Mouse (Mus musculus): ENCODE data around the gene Crhr1. TPM values are rescaled to one million over a fixed set of nuclear protein-coding genes. Genes with fewer than 3 reads are reported as not detected.
"Not testable (repeated sequence)": the region's sequence is repeated elsewhere in the genome, so short reads cannot be mapped to it uniquely, and the experiment has no call there.

The Crhr1 gene
- total RNA-seq, 2 experiments from 2014 or later: not detected

DNA sequence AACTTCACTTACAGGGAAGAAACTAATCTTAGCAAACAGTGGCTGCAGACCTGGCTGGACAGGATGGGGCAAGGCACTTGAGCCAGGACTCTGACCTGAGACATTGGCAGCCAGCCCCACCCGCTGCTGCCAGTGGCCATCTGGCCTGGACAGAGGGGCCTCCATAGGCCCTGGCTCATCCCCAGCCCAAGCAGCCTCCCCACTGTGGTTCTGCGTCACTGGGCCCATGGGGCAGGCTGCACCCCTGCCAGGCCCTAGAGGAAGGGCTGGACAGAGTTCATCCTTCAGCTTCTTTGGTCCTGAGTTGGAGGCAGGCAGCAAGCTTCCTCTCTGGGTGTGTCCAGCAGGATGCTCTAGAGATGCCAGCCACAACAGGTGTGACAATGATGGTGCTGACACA is 57.4 kb downstream of the Crhr1 start:
- no peak for DNase-seq (ENCODE audit: low spot score)

DNA sequence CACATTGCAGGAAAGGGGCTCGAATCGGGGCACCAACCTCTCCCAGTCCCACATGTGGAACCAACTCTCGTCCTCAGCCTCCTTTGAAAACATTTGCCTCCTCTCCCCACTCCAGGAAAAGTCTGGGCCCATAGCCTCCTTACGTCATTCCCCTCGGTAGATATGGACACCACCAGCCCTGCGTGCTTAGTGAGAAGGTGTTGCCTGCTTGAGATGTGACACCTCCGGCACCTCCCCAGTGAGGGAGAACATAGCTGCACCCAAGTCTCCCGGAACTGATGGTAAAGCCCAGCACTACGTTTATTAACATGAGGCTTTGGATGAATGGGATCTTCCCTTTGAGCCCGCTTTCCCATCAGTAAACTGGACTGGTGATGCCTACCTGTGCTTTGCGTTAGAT is 62.7 kb downstream of the Crhr1 start:
- no peak for DNase-seq (ENCODE audit: low spot score)

- DNase-seq (ENCODE audit: low spot score): peak; percentile 82
Observed at GRCm38 (mm10) chr11:104195791-104196190, 63.1 kb downstream of the Crhr1 start.

DNA sequence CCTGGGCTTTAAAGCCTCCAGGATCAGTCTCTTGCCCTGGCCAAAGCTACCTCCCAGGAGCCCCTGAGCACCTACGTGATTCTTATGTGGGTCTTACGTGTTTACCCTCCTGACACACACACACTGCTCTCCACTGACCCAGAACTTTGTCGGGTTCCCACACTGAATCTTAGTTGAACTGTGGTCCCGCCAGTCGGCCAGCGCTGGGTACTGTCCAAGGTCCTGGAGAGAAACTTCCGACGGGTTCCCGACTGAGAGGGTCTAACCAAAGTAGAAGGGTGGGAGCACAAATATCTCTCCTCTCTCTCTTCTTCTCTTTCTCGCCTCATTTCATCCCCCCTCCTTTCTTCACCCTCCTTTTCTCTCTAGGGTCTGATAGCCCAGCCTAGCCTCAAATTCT is 65.2 kb downstream of the Crhr1 start:
- no peak for DNase-seq (ENCODE audit: low spot score)

GRCm38 (mm10) chr11:104203271-104203670 is 70.6 kb downstream of the Crhr1 start:
- no peak for DNase-seq (ENCODE audit: low spot score)

DNA sequence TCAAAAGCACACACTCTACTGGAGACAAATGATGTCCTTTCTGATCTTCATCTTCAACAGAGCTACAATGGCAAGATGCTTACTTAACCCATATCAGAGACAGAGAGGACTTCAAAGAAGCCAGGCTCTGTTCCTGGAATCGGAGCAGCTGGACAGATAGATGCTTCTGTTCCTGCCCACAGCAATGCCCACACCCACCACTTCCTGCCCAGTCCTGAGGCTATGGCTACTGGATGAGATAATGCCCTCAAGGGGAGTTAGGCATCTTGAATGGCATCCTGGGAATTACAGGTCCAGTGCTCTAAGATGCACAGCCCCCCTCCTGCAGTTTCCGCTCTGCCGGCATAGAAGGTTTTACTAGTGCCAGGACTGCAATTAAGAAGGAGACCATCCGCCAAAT is 73.9 kb downstream of the Crhr1 start:
- DNase-seq (ENCODE audit: low spot score): no peak

DNA sequence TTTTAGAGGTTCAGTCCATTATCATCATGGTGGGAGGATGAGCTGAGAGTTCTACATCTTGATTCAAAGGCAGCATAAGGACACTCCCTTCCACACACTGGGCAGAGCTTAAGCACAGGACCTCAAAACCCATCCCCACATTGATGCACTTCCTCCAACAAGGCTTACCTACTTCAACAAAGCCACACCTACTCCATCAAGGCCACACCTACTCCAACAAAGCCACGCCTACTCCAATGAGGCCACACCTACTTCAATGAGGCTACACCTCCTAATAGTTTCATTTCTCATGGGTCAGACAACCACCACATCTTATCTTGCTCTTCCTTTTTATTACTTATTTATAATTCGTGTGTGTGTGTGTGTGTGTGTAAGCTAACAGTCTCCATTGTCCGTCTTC is 76.4 kb downstream of the Crhr1 start:
- no peak for DNase-seq (ENCODE audit: low spot score)

DNA sequence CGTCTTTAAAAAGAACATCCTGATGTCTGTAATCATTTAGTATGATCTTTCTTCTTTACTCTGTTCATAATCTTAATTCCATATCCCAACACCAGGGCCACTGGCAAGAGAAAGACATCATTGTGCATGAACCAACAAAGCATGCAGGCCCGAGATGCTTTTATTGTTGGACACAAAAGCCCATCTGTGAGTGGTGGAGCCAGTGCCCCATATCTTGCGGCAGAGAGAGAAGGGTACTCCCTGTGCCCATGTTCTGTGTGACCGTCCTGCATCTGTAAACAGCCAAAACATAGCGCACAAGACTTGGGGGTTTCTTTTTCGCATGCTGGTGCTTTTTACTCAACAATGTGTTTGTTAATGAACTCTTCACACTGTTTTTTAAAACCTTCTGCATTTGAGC is 78.6 kb downstream of the Crhr1 start:
- DNase-seq (ENCODE audit: low spot score): no peak

DNA sequence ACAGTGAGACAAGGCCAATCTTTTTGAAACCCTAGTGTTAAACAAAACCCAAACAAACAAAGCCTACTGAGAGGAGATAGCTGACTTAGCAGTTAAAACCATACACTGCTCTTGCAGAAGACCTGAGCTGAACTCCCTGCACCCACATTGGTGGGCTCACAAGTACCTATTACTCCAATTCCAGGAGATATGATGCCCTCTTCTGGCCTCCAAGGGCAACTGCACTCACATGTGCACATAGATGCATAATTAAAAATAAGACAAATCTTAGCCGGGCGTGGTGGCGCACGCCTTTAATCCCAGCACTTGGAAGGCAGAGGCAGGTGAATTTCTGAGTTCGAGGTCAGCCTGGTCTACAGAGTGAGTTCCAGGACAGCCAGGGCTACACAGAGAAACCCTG is 81.5 kb downstream of the Crhr1 start:
- DNase-seq (ENCODE audit: low spot score): not testable (repeated sequence)

DNA sequence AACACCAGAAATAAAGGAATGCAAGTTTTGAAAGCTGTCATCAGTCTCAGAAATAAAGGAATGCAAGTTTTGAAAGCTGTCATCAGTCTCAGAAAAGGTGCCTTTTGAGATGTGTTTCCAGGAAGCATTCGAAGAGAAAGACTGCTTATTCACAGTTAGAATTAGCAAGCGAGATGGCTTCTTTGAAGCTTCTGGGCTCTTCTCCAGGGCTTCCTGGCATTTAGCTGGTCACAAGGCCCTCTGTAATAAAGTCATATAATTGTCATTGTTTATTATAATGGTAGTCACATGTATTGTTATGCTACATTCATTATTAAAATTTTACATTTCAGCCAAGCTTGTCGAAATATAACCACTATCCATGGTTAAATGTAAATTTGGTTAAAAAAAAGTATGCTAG is 85.4 kb downstream of the Crhr1 start:
- DNase-seq (ENCODE audit: low spot score): no peak

DNA sequence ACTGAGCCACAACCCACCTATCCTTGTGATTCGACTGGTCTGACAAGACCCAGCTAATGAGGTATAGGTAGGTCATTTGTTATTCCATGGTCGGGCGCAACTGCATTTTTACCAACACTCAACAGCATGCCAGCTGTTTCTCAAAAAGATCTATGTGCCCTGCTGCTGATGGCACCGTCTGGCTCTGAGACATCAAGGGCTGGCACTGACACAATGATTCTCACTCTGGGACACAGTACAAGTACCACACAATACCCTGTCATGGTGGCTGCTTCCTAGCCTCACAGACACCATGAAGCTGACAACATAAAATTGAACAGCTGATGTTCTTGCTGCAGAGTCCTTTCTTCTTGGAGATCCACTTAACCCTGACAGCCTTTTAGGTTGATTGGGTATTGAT is 87.6 kb downstream of the Crhr1 start:
- no peak for DNase-seq (ENCODE audit: low spot score)

DNA sequence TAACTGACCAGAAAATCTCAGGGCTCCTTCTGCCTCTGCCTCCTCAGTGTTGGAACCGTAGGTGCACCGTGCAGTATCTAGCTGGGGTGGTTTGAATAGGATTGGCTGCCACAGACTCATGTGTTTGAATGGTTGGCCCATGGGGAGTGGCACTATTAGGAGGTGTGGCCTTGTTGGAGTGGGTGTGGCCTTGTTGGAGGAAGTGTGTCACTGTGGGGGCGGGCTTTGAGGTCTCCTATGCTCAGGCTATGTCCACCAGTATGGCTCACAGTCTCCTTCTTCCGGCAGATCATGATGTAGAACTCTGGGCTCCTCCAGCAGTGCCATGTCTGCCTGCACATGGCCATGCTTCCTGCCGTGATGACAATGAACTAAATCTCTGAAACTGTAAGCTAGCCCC is 89.1 kb downstream of the Crhr1 start:
- no peak for DNase-seq (ENCODE audit: low spot score)

DNA sequence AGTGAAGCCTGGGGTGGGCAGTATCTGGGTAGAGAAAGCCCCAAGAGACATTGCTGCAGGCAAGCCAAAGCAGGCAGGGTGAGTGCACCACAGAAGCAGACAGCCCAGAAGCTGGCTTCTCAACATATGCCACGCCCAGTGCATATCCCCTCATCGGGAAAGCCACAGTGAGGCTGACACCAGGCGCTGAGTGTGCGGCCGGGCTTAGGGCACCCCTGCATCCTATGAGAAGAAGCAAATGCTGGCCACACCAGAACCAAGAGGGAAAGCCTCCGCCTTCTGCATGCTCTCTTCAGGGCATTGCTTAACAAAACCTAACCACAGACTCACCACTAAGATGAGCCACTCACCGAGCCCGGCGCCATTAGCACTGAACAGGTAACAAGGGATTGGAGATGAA is 90.6 kb downstream of the Crhr1 start:
- no peak for DNase-seq (ENCODE audit: low spot score)

Other genes with a start within 250 kb of the Crhr1 start
- 10 to 100 TPM; 17.0 TPM for gene Nsf, start 178.8 kb upstream of the Crhr1 start, total RNA-seq (2021)
- 10 to 100 TPM; 14.7 to 22.9 TPM for gene Arf2, start 166.1 kb upstream of the Crhr1 start, total RNA-seq (2021)
- not detected for gene Sppl2c, start 53.5 kb downstream of the Crhr1 start, total RNA-seq (2021)
- 10 to 100 TPM; 71.8 to 85.5 TPM for gene Mapt, start 98.5 kb downstream of the Crhr1 start, total RNA-seq (2021)

All from gastrocnemius, adult 18-20 months (tissue).